Mouse (Mus musculus) hindbrain, embryonic 11.5 days (tissue): ENCODE measurements around the gene Polr2e. TPM values are rescaled to one million over a fixed set of nuclear protein-coding genes. Genes with fewer than 3 reads are reported as not detected.
"Not testable (repeated sequence)": the region's sequence is repeated elsewhere in the genome, so short reads cannot be mapped to it uniquely, and the experiment has no call there.

ENCODE experiments used
- ATAC-seq: fragments of 200-750 bp; cut with Nextera tagmentation; 2 replicates; pipeline ENCODE4 v1.8.0; 2017; ENCODE audit warnings: mild to moderate bottlenecking, moderate TSS enrichment, moderate library complexity; ENCODE audit not compliant: low FRiP score
- DNase-seq: peaks from one replicate; pipeline ENCODE4 v3.0.0-alpha.2; 2015; ENCODE audit warnings: low spot score
- H3K27ac ChIP-seq: fragments of 300-500 bp; sonication (generic); 2 replicates; pipeline ENCODE4 v1.5.1; 2014; ENCODE audit warnings: mild to moderate bottlenecking, low read depth, low read length
- H3K27me3 ChIP-seq: fragments of 300-500 bp; sonication (generic); 2 replicates; pipeline ENCODE4 v1.6.1; 2014; ENCODE audit warnings: mild to moderate bottlenecking, low read length, moderate library complexity, mixed read lengths; ENCODE audit not compliant: control insufficient read depth, insufficient read depth
- H3K36me3 ChIP-seq: fragments of 300-500 bp; sonication (generic); 2 replicates; pipeline ENCODE4 v1.6.1; 2014; ENCODE audit warnings: mild to moderate bottlenecking, low read length, moderate library complexity, mixed read lengths; ENCODE audit not compliant: control insufficient read depth, insufficient read depth
- H3K4me1 ChIP-seq: fragments of 300-500 bp; sonication (generic); replicated peaks from 2 replicates; pipeline ENCODE4 v1.6.1; 2014; ENCODE audit warnings: low read length, mixed read lengths; ENCODE audit not compliant: control insufficient read depth, insufficient read depth
- H3K4me2 ChIP-seq: fragments of 300-500 bp; sonication (generic); replicated peaks from 2 replicates; pipeline ENCODE4 v1.6.1; 2014; ENCODE audit warnings: mild to moderate bottlenecking, low read depth, low read length
- H3K4me3 ChIP-seq: fragments of 300-500 bp; sonication (generic); 2 replicates; pipeline ENCODE4 v1.5.1; 2014; ENCODE audit warnings: low read depth, low read length
- H3K9ac ChIP-seq: fragments of 300-500 bp; sonication (generic); 2 replicates; pipeline ENCODE4 v1.6.1; 2014; ENCODE audit warnings: low read depth, low read length
- H3K9me3 ChIP-seq: fragments of 300-500 bp; sonication (generic); 2 replicates; pipeline ENCODE4 v1.6.1; 2016; ENCODE audit warnings: low read length; ENCODE audit not compliant: control insufficient read depth
- WGBS: fragments of 180-500 bp; shearing (Covaris S2); extraction: QIAGEN DNeasy Blood & Tissue Kit; methylation state at CpG from one replicate; pipeline ENCODE4 v1.1.7; 2014; 5-methylcytosine and 5-hydroxymethylcytosine counted together
- polyA plus RNA-seq: library from polyadenylated mRNA; unstranded; fragments of >200 nt; fragmentation: Nextera tagmentation; extraction: Ambion mirVana; gene quantifications from 2 replicates; pipeline ENCODE4 v1.2.1, GENCODE M21; 2014

The Polr2e gene
- polyA plus RNA-seq, 1 experiment from 2014 or later = 215 TPM

GRCm38 (mm10) chr10:80048396-80048795 is 8.8 kb upstream of the Polr2e start:
- H3K36me3 ChIP-seq = no peaks in the 10 kb centered on the region
- H3K27ac ChIP-seq = peak overlapping the region; percentile 71
- peak; percentile 58 for DNase-seq
- no peak overlapping the region for H3K4me2 ChIP-seq
- H3K27me3 ChIP-seq = no peaks in the 10 kb centered on the region
- WGBS = 8% methylated on average over 5 of the region's 5 CpGs
- no peaks in the 10 kb centered on the region for H3K9me3 ChIP-seq
- no peak overlapping the region for H3K9ac ChIP-seq
- H3K4me1 ChIP-seq = peaks cover 7% of the 10 kb centered on the region; the same call in 1 of the 2 replicates
- no peak overlapping the region for H3K4me3 ChIP-seq
- ATAC-seq = no peak; the same call in 1 of the 2 replicates

- Histone ChIP-seq H3K4me3 (no peak within 1 kb of the TSS), H3K4me1 (peaks cover 7% of the 10 kb centered on the region; the same call in 1 of the 2 replicates), H3K36me3 (no peaks in the 10 kb centered on the region), H3K4me2 (no peak within 1 kb of the TSS), H3K9me3 (no peaks in the 10 kb centered on the region), H3K9ac (peak within 1 kb of the TSS; percentile 11; the same call in 1 of the 2 replicates), H3K27ac (peak within 1 kb of the TSS; percentile 71), H3K27me3 (no peaks in the 10 kb centered on the region)
- ATAC-seq (no peak), DNase-seq (no peak)
- WGBS = 47% methylated on average over 7 of the region's 9 CpGs
Measured at GRCm38 (mm10) chr10:80047041-80047565, 7.5 kb upstream of the Polr2e start, which contains the start of gene Gpx4. TSS of gene Gpx4 (plus strand) at chr10:80047166.

GRCm38 (mm10) chr10:80045766-80046165 is 6.2 kb upstream of the Polr2e start:
- H3K4me1 ChIP-seq = peaks cover 7% of the 10 kb centered on the region; the same call in 1 of the 2 replicates
- H3K27ac ChIP-seq = no peak overlapping the region
- H3K4me2 ChIP-seq = no peak overlapping the region
- 77% methylated on average over 5 of the region's 5 CpGs for WGBS
- ATAC-seq = no peak
- H3K27me3 ChIP-seq = no peaks in the 10 kb centered on the region
- H3K4me3 ChIP-seq = no peak overlapping the region
- no peaks in the 10 kb centered on the region for H3K9me3 ChIP-seq
- H3K9ac ChIP-seq = no peak overlapping the region
- DNase-seq = no peak
- H3K36me3 ChIP-seq = no peaks in the 10 kb centered on the region

GRCm38 (mm10) chr10:80045364-80045763 is 5.8 kb upstream of the Polr2e start:
- H3K27me3 ChIP-seq, H3K4me1 ChIP-seq, H3K4me3 ChIP-seq, H3K9ac ChIP-seq, H3K9me3 ChIP-seq, H3K36me3 ChIP-seq, H3K4me2 ChIP-seq, ATAC-seq, H3K27ac ChIP-seq, DNase-seq: not testable (repeated sequence)
- WGBS = 78% methylated on average over 2 of the region's 4 CpGs

- no peak for ATAC-seq
Measured at GRCm38 (mm10) chr10:80044087-80044486, 4.5 kb upstream of the Polr2e start.

GRCm38 (mm10) chr10:80041409-80042060 is 1.9 kb upstream of the Polr2e start:
- 89% methylated on average over 8 of the region's 8 CpGs for WGBS

More at GRCm38 (mm10) chr10:80044087-80044486, 4.5 kb upstream of the Polr2e start:
- no peaks in the 10 kb centered on the region for H3K36me3 ChIP-seq
- peak overlapping the region; percentile 79 for H3K27ac ChIP-seq
- H3K9ac ChIP-seq = no peak overlapping the region
- no peak overlapping the region for H3K4me3 ChIP-seq
- no peaks in the 10 kb centered on the region for H3K27me3 ChIP-seq
- peaks cover 7% of the 10 kb centered on the region; the same call in 1 of the 2 replicates for H3K4me1 ChIP-seq
- 17% methylated on average over 4 of the region's 4 CpGs for WGBS
- H3K4me2 ChIP-seq = no peak overlapping the region
- no peaks in the 10 kb centered on the region for H3K9me3 ChIP-seq
- peak; percentile 55 for DNase-seq

GRCm38 (mm10) chr10:80036832-80037231 is 2.8 kb downstream of the Polr2e start:
- Histone ChIP-seq H3K27ac (no peak overlapping the region), H3K27me3 (no peaks in the 10 kb centered on the region), H3K9me3 (no peaks in the 10 kb centered on the region), H3K4me2 (no peak overlapping the region), H3K4me3 (no peak overlapping the region), H3K4me1 (peaks cover 6% of the 10 kb centered on the region), H3K36me3 (peaks cover 9% of the 10 kb centered on the region; the same call in 1 of the 2 replicates), H3K9ac (no peak overlapping the region)
- ATAC-seq = no peak
- no peak for DNase-seq
- 95% methylated on average over 13 of the region's 13 CpGs for WGBS

More at GRCm38 (mm10) chr10:80041409-80042060, 1.9 kb upstream of the Polr2e start:
- DNase-seq, H3K9me3 ChIP-seq, H3K9ac ChIP-seq, H3K4me1 ChIP-seq, H3K27me3 ChIP-seq, H3K4me3 ChIP-seq, H3K27ac ChIP-seq, H3K4me2 ChIP-seq, ATAC-seq, H3K36me3 ChIP-seq: not testable (repeated sequence)

- Histone ChIP-seq H3K4me2 (no peak overlapping the region), H3K27me3 (no peaks in the 10 kb centered on the region), H3K4me1 (peaks cover 6% of the 10 kb centered on the region), H3K4me3 (no peak overlapping the region), H3K9ac (peak overlapping the region; percentile 23; the same call in 1 of the 2 replicates), H3K36me3 (peaks cover 9% of the 10 kb centered on the region; the same call in 1 of the 2 replicates), H3K27ac (no peak overlapping the region), H3K9me3 (no peaks in the 10 kb centered on the region)
- DNase-seq (no peak), ATAC-seq (no peak)
- WGBS = 93% methylated on average over 5 of the region's 5 CpGs
Measured at GRCm38 (mm10) chr10:80035686-80036085, 3.9 kb downstream of the Polr2e start.

GRCm38 (mm10) chr10:80035148-80035547 is 4.4 kb downstream of the Polr2e start:
- H3K9ac ChIP-seq = peak overlapping the region; percentile 23; the same call in 1 of the 2 replicates
- no peaks in the 10 kb centered on the region for H3K27me3 ChIP-seq
- WGBS = 69% methylated on average over 8 of the region's 8 CpGs
- peaks cover 6% of the 10 kb centered on the region for H3K4me1 ChIP-seq
- H3K27ac ChIP-seq = no peak overlapping the region
- H3K4me3 ChIP-seq = no peak overlapping the region
- H3K9me3 ChIP-seq = no peaks in the 10 kb centered on the region
- DNase-seq (no peak), ATAC-seq (no peak)
- no peak overlapping the region for H3K4me2 ChIP-seq
- H3K36me3 ChIP-seq = peaks cover 9% of the 10 kb centered on the region; the same call in 1 of the 2 replicates
